Mouse (Mus musculus) intestine, embryonic 14.5 days (tissue): Measurements from ENCODE around the gene Teddm3. TPM values are rescaled to one million over a fixed set of nuclear protein-coding genes. Genes with fewer than 3 reads are reported as not detected.
"Not testable (repeated sequence)": the region's sequence is repeated elsewhere in the genome, so short reads cannot be mapped to it uniquely, and the experiment has no call there.

Source experiments
- ATAC-seq: fragments of 200-750 bp; cut with Nextera tagmentation; replicated peaks from 2 replicates; pipeline ENCODE4 v1.8.0; 2017; ENCODE audit warnings: low read depth, moderate number of reproducible peaks, moderate TSS enrichment, moderate library complexity; ENCODE audit not compliant: low FRiP score, low TSS enrichment
- DNase-seq: peaks from one replicate; pipeline ENCODE4 v3.0.0-alpha.2; 2018; ENCODE audit warnings: low spot score
- H3K27ac ChIP-seq: fragments of 300-500 bp; sonication (generic); 2 replicates; pipeline ENCODE4 v1.5.1; 2014; ENCODE audit warnings: low read depth, mild to moderate bottlenecking, control low read depth
- H3K27me3 ChIP-seq: fragments of 300-500 bp; sonication (generic); replicated peaks from 2 replicates; pipeline ENCODE4 v1.6.1; 2014; ENCODE audit warnings: low read length, control low read depth; ENCODE audit not compliant: control insufficient read depth, insufficient read depth
- H3K36me3 ChIP-seq: fragments of 300-500 bp; sonication (generic); 2 replicates; pipeline ENCODE4 v1.6.1; 2014; ENCODE audit warnings: low read length, control low read depth; ENCODE audit not compliant: control insufficient read depth, insufficient read depth
- H3K4me1 ChIP-seq: fragments of 300-500 bp; sonication (generic); replicated peaks from 2 replicates; pipeline ENCODE4 v1.6.1; 2014; ENCODE audit warnings: low read length, control low read depth, mixed read lengths; ENCODE audit not compliant: control insufficient read depth, insufficient read depth
- H3K4me2 ChIP-seq: fragments of 300-500 bp; sonication (generic); 2 replicates; pipeline ENCODE4 v1.6.1; 2014; ENCODE audit warnings: low read length
- H3K4me3 ChIP-seq: fragments of 300-500 bp; sonication (generic); 2 replicates; pipeline ENCODE4 v1.5.1; 2014; ENCODE audit warnings: low read depth, low read length, control low read depth, mixed read lengths
- H3K9ac ChIP-seq: fragments of 300-500 bp; sonication (generic); 2 replicates; pipeline ENCODE4 v1.6.1; 2014; ENCODE audit warnings: mild to moderate bottlenecking, low read length
- H3K9me3 ChIP-seq: fragments of 300-500 bp; sonication (generic); 2 replicates; pipeline ENCODE4 v1.6.1; 2016; ENCODE audit warnings: low read length, control low read depth; ENCODE audit not compliant: control insufficient read depth
- WGBS: fragments of 180-500 bp; shearing (Covaris S2); extraction: QIAGEN DNeasy Blood & Tissue Kit; methylation state at CpG from one replicate; pipeline ENCODE4 v1.1.7; 2014; 5-methylcytosine and 5-hydroxymethylcytosine counted together
- polyA plus RNA-seq: library from polyadenylated mRNA; unstranded; fragments of >200 nt; fragmentation: Nextera tagmentation; extraction: Ambion mirVana; gene quantifications from 2 replicates; pipeline ENCODE4 v1.2.1, GENCODE M21; 2014

The Teddm3 gene
- polyA plus RNA-seq, 1 experiment from 2014 or later: not detected

GRCm38 (mm10) chr16:21165343-21166220 is 11.8 kb upstream of the Teddm3 start:
- not testable (repeated sequence) for H3K9ac ChIP-seq, H3K9me3 ChIP-seq, DNase-seq, H3K4me2 ChIP-seq, H3K27ac ChIP-seq, H3K27me3 ChIP-seq, H3K36me3 ChIP-seq, H3K4me3 ChIP-seq, H3K4me1 ChIP-seq
- 0 out of 2 replicates have a peak, but pooled peaks have one; percentile 47 for ATAC-seq
- WGBS: 15% methylated on average over 17 of the region's 19 CpGs

- H3K4me3 ChIP-seq, H3K27me3 ChIP-seq, H3K4me1 ChIP-seq, H3K27ac ChIP-seq, H3K9me3 ChIP-seq, H3K9ac ChIP-seq, H3K36me3 ChIP-seq, H3K4me2 ChIP-seq, ATAC-seq, DNase-seq: not testable (repeated sequence)
- WGBS: 88% methylated on average over 3 of the region's 3 CpGs
Observed at GRCm38 (mm10) chr16:21163423-21163822, 9.6 kb upstream of the Teddm3 start.

DNA sequence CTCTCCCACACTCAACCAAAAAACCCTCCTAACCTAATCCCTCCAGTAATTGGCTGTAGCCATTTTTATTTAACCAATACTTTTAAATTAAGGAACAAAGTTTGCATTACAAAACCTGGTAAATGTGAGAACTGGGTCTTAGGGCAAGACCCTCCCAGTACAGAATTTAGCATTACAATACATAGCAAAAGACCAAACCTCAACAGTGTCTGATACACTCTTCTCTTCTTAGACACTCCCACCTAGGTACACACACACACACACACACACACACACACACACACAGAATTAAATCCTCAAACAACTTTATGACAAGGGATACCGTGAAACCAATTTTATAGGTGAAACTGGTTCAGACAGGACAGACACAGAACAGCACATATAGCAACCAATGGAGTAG is 5.4 kb upstream of the Teddm3 start:
- not testable (repeated sequence) for DNase-seq

DNA sequence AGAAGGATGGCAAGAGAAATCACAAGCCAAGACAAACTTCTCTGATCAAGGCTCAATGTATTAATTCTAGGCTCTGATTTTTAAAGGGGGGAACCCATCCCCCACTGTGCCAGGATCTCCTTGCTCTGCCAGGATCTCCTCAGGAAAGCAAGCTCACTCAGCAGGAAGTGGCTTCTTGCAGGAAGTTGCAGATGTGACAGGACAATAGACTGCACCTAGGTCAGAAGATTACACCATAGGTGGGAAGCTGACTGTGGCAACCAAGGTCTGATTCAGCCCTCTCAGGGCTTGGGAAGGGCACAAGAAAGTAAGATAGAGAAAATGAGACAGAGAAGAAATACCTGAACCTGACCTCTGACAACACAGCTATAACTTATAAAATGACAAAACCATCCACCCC is 2.5 kb upstream of the Teddm3 start:
- H3K9ac ChIP-seq, ATAC-seq, H3K27ac ChIP-seq, H3K4me1 ChIP-seq, DNase-seq, H3K27me3 ChIP-seq, H3K4me3 ChIP-seq, H3K36me3 ChIP-seq, H3K4me2 ChIP-seq, H3K9me3 ChIP-seq: not testable (repeated sequence)

More for the DNA sequence above, 5.4 kb upstream of the Teddm3 start:
- H3K27me3 ChIP-seq, H3K4me1 ChIP-seq, ATAC-seq, H3K36me3 ChIP-seq, H3K4me2 ChIP-seq, H3K9ac ChIP-seq, H3K9me3 ChIP-seq, H3K27ac ChIP-seq, H3K4me3 ChIP-seq: not testable (repeated sequence)
- WGBS: 85% methylated on average over 1 of the region's 1 CpGs

DNA sequence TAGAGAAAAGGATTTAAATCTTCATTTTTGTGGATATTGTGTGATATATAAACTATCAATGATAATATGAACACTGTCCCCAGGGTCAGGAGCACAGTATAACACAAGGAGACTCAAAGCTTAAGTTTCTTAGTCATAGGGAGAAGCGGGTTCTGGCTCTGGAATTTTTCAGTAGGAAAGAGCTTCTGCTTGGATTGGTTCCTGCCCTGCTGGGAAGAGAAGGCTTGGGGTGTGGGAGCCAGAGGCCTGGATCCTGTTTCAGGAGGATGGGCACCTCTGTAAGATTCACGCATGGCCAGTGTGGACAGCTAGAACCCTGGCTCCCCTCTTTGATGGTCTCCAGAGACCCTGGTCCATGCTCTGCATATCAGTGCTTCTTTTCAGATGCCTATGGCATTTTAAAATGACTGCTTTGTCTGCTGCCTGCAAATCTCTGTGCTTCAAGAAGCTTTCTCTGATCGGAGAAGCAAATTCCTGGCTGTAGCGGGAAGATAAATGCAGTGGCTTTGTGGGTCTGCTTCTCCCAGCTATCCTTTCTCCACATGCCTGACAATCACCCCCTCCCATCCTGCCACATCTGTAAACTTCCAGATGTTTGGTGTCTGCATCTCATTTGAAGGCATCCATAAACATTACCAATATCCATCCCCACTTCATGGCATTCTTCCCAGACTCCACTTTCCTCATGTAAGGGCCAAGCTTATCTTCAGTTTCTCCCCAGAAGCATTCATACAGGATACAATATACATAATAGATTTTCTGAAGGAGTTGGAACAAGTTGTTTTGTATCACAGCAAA is 2.0 kb downstream of the Teddm3 start:
- Histone ChIP-seq H3K27me3 (no peaks in the 10 kb centered on the region), H3K9ac (no peak overlapping the region), H3K36me3 (no peaks in the 10 kb centered on the region), H3K4me2 (no peak overlapping the region), H3K4me3 (no peak overlapping the region), H3K4me1 (no peaks in the 10 kb centered on the region), H3K27ac (peak overlapping the region; percentile 83; the same call in 1 of the 2 replicates), H3K9me3 (no peaks in the 10 kb centered on the region)
- ATAC-seq (no peak; the same call in 1 of the 2 replicates), DNase-seq (peak; percentile 68)
- WGBS: 31% methylated on average over 4 of the region's 4 CpGs

GRCm38 (mm10) chr16:21149896-21150295 is 3.9 kb downstream of the Teddm3 start:
- DNase-seq (no peak), ATAC-seq (no peak)
- H3K27me3 ChIP-seq: no peaks in the 10 kb centered on the region
- no peaks in the 10 kb centered on the region for H3K4me1 ChIP-seq
- no peak overlapping the region for H3K9ac ChIP-seq
- H3K9me3 ChIP-seq: no peaks in the 10 kb centered on the region
- H3K4me3 ChIP-seq: no peak overlapping the region
- H3K36me3 ChIP-seq: no peaks in the 10 kb centered on the region
- no peak overlapping the region for H3K4me2 ChIP-seq
- no peak overlapping the region for H3K27ac ChIP-seq

- H3K27ac ChIP-seq, H3K9ac ChIP-seq, ATAC-seq, H3K4me3 ChIP-seq, H3K4me1 ChIP-seq, H3K9me3 ChIP-seq, H3K27me3 ChIP-seq, DNase-seq, H3K4me2 ChIP-seq, H3K36me3 ChIP-seq: not testable (repeated sequence)
- 68% methylated on average over 1 of the region's 1 CpGs for WGBS
Observed at GRCm38 (mm10) chr16:21148451-21148850, 5.3 kb downstream of the Teddm3 start.

DNA sequence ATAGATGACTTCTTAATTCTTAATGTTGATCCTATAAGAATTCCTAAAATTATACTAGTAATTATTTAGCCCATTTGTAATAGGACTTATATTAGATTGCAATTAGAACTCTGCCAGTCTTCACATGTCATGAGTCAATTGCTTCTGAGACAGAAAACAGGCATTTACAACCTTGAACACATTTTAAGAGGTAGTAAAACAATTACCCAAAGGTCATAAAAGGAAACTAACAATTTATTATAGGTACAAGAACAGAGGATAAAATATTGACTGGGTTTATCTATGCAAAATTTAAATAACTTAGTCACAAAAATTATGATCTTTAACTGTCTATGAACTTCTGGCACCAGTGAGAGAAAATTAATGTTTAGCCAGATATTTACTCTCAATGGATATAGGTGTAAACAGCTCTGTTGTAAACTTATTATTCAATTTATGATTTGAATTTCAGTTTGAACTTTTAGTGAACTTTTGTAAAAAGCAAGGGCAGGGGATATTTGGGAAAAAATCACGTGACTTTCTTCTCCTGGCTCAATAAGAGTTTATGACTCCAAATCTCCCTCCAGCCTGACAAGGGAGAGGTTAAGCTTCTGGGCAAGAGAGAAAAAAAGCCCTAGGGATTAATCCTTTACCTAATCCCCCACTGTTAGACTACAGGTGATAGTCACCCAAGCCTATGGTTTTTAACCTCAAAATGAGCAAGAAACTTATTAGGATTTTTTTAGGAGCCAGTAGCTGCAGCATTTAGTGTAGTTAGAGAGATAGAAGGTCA is 17.3 kb downstream of the Teddm3 start:
- ATAC-seq (no peak; the same call in 1 of the 2 replicates), DNase-seq (no peak)
- WGBS: 20% methylated on average over 1 of the region's 1 CpGs
- Histone ChIP-seq H3K27ac (no peak overlapping the region), H3K36me3 (no peaks in the 10 kb centered on the region), H3K4me3 (no peak overlapping the region), H3K9ac (no peak overlapping the region), H3K4me1 (no peaks in the 10 kb centered on the region), H3K9me3 (peaks cover 5% of the 10 kb centered on the region; the same call in 1 of the 2 replicates), H3K27me3 (no peaks in the 10 kb centered on the region), H3K4me2 (no peak overlapping the region)
